Mouse (Mus musculus) adrenal gland, postnatal 4 days (tissue): Measurements from ENCODE around the gene Cep152. TPM values are rescaled to one million over a fixed set of nuclear protein-coding genes. Genes with fewer than 3 reads are reported as not detected.
A peak's percentile ranks its signal among the peaks of the same experiment; 100 is the strongest.

ENCODE experiments used
- DNase-seq, 2 experiments: peaks; one replicate each; pipeline ENCODE4 v3.0.0; 2021 to 2022; ENCODE audit warnings: low spot score in 2 of 2, mixed read lengths in 2 of 2
- long read RNA-seq, 2 experiments: library from polyadenylated mRNA; stranded (forward); transcript quantifications; one replicate each; pipeline ENCODE4 v2.0.0; 2021
- total RNA-seq, 2 experiments: library from RNA; stranded (reverse); gene quantifications; 2 replicates each; pipeline ENCODE4 v1.2.3; 2021

The Cep152 gene
- 1 to 10 TPM; 6.9 to 7.6 TPM for total RNA-seq
- long read RNA-seq, experiment 1, partial matches to known transcripts, result 0 of 3 reads
- long read RNA-seq, experiment 1, other reads (novel, unspliced or antisense), result 3 of 3 reads
- long read RNA-seq, experiment 2, partial matches to known transcripts, result 1 of 5 reads
- long read RNA-seq, experiment 2, other reads (novel, unspliced or antisense), result 4 of 5 reads

DNA sequence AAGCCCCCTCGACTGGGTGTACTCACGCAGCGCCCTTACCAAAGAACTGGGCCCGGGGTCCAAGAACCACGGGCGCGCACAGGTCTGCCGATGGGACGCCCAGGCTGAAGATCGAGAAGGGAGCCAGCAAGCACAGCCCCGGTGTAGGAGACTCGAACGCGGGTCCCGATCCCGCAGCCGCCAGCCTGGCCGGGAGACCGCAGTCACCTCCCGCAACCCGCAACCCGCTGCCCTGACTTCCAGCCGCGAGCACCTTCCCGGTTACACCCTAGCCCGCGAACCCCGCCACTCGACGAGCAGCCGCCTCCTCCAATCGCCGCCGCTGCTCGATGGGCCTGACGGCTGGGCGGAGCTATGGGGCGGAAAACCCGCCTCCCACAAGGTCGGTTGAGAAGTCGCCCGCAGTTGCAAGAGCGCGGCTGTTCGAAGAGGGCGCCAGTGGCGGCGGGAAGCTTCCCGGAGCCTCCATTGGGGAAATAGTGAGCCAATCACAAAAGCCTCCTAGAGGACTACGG is at the start of gene Cep152:
Cep152 (minus strand) TSS at position 277 of the 515 bp plus-strand sequence.
- peak; percentile 88 to 93 for DNase-seq

DNA sequence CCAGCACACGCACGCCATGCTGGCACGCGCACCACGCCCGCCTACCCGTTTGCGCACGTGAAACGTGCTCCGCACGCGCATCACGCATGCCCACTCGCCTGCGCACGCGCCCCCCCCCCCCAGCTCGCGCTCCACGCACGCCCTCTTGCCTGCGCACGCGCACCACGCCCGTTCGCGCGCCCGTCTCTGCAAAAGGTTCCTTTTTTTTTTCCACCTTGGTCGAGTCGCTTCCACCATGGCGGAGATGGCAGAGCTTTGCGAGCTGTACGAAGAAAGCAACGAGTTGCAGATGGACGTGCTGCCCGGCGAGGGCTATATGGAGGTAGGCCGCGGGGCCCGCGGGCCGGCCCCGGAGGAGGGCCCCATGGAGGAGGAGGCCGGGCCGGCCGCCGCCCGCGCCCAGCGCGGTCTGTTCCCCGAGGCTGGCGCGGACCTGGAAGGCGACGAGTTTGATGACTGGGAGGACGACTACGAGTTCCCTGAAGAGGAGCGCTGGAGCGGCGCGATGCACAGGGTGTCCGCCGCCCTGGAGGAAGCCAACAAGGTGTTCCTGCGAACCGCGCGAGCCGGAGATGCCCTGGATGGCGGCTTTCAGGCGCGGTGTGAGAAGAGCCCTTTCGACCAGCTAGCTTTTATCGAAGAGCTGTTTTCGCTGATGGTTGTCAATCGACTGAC is 48.2 kb upstream of the Cep152 start, which contains the start of gene Eid1:
Eid1 (plus strand) TSS at position 139 of the 675 bp plus-strand sequence.
- DNase-seq, result peak; percentile 54 to 68

DNA sequence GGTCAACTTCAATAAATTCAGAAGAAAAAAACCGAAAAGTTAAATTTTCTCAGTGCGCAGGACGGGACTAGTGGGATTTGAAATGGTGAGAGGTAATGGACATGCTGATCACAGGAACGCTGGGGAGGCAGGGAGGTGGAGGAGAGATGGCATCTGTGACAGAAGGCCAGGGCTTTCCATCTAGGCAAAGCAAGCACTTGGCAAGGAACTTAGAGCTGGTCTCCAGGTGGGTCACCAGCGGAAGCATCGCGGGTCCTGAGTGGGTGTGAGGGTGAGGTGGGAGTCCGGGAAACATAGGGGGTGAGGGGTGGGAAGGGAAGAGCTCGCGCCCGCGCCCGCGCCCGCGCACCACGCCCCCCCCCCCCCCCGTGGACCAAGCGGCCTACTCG is 47.6 kb upstream of the Cep152 start:
- DNase-seq, result peak in 1 of 2 experiments; percentile 10

DNA sequence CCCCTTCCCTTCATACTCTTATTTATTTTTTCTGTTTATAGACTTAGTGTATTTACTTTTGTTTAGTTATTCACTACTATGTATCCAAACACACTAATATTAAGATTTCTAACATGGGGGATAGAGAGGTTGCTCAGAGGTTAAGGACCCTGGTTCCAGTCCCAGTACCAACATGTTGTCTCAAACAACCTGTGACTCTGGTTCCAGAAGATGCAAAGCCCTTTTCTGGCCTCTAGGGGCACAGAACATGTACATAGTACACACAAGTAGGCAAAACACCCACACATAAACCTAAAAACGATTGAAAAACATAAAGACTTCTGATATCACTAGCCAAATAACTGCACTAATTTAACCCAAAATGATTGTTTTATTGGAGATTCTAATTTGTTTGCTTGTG is 45.9 kb upstream of the Cep152 start:
- DNase-seq, result no peak

DNA sequence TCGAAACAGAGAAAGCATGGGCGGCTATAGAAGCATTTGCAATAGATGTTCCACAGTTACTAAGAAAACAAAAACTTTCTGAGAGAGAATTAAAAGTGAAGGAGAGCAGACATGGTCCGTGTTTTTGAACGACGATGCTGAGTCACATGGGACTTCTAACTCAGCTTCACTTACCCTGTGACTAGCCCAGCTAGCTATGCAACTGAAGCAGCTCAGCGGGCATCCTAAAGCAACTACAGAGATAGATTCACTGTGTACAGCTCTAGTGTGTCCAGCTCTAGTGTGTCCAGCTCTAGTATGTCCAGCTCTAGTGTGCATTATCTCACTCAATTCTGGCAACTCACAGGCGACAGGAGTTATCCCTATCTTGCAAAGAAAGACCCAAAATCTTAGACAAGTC is 42.8 kb upstream of the Cep152 start:
- DNase-seq, result no peak

DNA sequence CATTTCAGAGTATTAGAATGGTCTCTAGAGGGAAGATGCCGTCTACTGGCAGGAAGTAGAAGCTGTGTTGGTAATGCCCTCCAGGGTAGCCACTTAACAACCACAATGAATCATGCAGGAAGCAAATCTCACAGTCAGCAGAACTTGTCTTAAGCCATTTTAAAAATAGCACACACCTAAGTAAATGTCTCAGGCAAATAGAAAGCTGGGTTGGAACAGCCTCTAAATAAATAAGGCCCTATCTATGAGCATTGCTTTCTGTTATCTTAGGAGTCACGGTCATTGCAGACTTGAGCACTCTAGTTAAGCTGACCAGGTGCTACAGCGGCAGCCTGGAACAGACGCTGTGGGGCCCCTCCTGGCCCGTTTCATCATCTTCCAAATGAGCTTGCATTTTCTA is 42.3 kb upstream of the Cep152 start:
- no peak for DNase-seq

DNA sequence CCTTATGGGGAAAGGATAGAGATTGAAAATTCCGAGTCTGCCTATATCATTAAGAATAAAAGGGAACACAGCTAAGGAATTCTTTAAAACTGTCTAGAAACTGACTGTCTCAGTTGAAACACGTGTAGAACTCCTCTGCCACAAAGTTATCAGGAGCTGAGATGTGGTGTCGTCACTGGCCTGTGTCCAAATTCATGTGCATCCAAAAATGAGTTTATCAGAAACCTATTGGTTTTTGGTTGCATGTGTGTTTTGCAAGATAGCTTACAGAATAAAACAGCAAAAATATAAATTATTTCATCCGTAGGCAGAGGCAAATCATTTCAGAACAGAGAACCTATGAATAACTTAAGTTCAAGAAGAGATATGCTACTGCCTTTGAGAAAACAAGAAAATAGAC is 41.8 kb upstream of the Cep152 start:
- DNase-seq, result no peak

DNA sequence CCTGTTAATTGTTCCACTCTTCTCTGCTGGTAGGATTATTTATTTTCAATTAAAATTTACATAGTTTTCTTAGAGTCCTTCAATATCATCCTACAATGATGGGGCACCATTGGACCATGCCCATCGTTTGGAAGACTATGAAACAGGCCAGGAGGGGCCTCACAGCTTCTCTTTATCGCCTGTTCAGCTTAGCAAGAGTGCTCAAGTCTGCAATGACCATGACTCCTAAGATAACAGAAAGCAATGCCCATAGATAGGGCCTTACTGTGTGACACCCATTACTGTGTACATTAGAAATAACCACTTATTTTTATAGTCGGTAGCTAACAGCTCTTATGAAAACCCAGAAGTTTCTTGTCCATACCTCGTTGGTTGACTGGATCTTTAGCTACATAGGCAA is 41.0 kb upstream of the Cep152 start:
- DNase-seq, result no peak

DNA sequence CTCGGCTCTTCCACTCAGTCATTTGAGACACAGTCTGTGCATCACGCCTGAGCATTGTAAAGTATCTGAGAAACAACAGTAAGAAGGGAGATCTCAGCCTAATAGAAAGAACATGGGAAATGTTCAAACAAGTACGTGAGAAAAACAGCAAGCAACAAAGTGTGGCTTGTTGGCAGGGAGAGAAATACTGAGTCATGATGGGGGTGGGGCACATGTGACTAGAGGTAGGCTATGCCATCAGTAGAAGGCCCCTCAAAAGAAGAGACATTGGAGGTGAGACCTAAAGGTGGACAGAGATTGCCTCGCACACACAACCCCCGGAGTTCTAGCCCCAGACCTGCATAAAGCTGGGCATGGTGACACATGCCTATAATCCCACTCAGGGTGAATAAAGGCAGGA is 40.3 kb upstream of the Cep152 start:
- DNase-seq, result no peak

DNA sequence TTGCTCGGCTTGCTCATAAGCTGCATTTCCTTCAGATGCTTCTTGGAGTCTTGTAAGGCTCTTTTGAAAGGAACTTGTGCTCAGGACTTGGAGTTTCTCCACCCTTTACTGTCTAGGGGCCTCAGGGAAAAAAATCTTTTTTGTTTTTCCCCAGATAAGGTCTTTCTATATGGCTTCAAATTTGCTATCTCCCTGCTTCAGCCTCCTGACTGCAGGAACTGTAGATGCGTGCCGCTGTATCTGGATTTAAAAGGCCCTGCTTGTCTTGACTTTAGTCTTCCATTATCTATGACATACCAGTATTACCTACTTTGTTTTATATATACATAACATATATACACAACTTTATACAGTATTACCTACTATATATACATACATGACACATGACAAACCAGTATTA is 37.6 kb upstream of the Cep152 start:
- DNase-seq, result no peak

DNA sequence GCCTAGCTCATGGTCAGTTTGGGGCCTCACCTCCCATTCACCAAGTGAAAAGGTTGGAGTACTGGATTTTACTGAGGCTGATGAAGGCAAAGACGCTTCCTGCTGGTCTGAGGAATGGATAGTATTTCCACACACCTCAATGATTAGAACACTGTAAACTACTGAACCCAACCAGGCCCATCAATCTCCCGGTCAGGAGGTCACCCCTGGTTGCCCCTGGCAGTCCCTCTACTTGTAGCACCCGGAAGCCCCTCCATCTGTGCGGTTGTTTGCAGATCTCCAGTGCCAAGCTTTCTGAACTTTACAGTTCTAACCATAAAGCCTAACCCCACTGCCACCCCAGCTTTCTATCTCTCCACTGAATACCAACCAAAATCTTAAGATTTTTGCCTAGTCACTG is 36.2 kb upstream of the Cep152 start:
- DNase-seq, result no peak

DNA sequence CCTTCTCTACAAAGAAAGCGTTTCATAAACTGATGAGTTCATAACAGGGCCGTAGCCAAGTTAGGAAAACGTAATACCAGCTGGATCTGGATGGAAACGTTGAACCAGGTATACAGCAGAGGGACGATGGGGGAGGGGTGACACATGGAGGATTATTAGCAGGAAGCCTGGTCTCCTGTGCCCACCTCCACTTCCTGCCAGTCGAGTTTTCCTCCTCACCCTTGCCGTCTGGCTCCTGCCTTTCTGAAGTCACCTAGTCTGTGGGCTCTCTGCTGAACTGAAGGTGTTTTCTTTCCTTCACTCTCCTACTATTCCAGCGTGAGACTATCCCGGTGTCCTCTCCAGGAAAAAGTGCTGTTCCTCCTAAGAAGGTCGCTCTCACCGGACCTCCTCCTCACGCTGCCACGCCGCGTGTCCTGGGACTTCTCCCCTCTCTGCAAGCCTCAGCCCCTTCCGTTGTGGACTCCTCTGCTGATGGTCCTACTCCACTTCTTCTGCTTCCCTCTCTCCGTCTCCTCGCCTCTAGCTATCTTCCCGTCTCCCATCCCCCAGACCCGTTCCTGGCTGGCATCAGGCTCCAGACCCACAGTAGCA is 35.7 kb upstream of the Cep152 start:
- no peak for DNase-seq

DNA sequence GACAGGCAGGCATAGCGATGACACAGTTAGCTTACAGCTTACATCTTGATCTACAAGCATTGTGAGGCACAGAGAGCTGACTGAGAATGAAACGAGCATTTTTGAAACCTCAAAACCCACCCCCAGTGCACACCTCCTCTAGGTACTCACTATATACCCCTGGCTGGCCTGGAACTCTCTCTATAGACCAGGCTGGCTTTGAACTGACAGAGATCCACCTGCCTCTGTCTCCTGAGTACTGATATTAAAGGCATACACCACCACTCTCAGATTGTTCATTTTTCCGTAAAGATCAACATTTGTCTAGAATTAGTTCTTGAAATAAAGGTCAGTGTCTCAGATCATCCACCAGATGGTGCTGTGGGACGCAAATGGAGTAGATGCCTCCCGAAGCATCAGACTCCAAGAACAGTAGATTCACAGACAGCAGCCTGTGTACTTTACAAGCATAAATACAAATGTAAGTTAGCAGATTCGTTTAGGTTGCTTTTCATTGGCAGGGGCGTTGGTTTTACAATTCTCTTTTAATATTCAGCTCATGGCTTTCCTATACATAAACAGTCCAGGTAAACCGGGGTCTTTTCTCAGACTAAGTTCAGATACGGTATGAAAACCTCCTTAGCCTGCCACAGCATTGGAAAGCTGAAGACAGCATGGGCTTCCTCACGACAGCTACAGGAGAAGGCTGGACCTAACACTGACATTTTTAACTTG is 35.1 kb upstream of the Cep152 start:
- peak; percentile 33 to 53 for DNase-seq

DNA sequence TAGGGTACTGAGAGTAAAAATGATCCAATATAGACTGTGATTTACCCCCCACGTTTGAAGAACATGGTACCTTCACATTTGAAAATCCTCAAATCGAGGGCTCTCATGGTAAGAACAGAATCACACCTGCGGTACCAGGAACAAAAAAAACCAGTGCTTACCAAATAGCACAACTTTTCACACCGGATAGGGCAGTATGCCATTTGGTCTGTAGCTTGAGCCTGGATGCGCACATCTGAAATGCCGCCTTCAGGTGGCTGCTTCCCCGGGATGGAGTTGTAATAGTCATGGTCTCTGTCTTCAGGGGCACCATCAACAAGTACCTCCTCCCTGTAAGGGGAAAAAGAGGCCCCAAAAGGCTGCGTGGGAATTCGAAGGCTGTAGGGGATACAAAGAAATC is 30.5 kb upstream of the Cep152 start:
- no peak for DNase-seq

DNA sequence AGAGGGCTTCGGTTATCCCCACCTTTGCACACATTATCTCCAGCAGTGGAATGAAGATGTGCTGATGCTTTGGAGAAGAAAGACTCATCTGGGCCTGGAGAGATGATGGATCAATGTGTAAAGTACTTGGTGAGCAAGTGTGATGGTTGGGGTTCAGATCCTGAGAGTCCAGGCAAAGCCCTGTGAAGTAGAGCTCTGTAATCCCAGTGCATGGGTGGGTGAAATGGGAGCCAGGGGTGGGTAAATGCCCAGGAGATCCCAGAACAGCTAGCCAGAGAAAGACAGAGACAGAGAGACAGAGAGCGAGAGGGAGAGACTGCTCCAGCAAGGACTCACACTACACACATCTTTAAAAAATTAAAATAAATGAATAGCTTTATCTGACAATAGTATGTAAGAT is 28.4 kb upstream of the Cep152 start:
- DNase-seq, result no peak

DNA sequence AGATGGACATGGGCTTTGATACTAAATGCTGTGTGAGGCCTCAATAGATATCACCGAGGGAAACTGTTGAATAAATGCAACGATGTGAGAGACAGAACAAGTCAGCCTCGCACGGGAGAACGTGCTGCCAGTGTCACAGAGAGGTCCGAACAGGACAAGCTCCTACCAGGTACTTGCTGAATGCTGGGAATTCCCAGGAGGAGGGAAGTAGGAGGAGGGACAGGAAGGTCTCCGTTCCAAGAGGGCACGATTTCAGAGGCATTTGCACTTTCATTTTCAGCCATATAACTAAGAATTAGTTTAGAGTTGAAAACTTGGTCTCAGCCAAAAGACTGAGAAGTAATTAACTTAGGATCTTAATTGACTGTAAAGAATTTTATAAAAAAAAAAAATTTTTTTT is 26.6 kb upstream of the Cep152 start:
- no peak for DNase-seq

DNA sequence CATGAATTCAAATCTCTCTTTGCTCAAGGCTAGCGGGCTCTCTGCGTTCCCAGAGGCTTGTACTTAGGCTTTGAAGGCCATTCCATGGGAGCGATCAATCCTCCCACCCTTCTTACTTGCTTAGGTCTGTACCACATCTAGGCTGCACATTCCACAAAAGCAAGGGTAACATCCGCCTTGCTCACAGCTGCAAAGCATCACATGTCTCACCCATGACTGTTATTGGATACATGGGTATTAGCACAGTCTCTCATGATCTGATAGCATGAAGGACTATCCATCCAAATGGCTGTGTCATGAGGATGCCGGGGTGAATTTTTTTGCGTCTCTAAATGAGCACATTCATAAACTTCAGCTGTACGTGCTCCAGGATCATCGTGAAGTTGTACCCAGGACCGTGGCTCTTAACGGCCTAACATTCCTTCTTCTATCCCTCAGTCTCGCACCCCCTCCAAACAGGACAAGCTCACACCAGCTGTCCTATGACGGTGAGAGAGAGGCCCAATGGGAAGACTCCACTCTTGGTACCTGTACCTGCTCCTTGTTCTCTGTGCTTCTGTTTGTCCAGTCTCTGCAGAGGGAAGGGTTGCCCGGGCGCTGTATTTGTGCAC is 25.9 kb upstream of the Cep152 start:
- no peak for DNase-seq

DNA sequence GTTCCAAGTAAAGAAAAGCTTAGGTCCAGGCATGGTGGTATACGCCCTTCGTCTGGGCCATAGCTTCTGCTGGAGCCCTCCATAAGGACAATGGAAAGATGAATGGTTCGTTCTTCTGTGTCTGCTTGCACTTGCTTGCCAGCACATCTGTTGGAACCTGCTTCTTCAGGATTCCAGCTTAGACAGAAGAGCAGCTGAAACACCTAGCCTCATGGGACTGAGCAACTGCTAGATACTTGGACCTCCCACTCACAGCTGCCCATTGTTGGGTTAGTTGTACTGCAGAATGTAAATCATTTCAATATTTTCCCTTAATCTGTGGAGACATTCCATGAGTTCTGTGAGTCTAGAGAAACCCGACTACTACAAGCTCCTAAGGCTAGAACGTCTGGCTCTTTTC is 25.1 kb upstream of the Cep152 start:
- DNase-seq, result no peak

DNA sequence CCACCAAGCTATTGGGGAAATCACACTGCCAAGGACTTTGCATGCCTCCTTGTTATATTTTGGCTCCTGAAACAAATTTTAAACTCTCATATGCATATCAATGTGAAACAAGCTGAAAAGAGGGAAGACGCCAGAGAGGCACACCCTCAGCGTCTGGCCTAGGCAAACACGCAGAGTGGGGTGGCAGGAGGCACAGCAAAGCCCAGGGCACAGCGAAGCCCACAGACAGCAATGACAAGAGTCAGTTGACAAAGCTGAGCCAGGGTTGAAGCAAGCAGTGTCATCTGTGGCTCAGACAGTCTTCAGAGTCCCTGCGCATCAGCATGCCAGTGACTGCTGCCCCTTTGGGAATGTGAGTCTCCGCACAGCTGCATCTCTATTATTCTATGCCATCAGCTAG is 20.0 kb upstream of the Cep152 start:
- DNase-seq, result no peak

DNA sequence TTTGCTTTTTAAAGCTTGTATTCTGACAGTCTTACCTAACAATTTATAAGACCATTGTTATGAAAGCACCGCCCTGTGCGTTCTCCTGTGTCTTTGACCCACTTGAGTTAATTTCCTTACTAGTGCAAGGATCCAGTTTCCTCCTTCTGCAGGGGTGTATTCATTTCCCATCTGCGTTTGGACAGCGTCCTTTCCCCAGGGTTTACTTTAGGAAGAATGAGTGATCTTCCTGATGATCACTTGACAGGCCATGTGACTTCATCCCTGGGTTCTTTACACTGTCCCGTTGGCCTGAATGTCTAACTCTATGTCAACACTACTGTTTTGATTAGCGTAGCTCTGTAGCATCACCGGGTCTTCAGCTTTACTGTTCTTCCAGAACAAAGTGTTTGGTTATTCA is 12.4 kb upstream of the Cep152 start:
- DNase-seq, result no peak

DNA sequence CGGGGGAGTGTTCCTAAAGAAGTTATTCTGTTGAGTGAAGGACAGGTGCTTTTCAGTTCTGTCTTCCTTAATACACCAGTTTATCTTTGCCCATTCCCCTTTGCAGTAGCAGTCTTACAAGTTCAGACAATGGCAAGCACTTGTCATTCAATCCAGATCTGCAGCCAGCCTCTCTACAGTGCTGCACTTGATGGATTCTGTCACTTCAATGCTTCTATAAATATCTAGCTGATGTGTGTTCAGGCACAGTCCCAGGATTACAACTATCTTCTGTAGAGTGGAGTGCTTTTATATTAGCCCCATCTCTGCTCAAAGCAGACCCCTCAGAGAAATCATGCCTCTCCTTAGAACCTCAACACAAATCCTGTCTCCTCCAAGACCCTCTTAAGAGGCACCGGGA is 5.1 kb upstream of the Cep152 start:
- no peak for DNase-seq

DNA sequence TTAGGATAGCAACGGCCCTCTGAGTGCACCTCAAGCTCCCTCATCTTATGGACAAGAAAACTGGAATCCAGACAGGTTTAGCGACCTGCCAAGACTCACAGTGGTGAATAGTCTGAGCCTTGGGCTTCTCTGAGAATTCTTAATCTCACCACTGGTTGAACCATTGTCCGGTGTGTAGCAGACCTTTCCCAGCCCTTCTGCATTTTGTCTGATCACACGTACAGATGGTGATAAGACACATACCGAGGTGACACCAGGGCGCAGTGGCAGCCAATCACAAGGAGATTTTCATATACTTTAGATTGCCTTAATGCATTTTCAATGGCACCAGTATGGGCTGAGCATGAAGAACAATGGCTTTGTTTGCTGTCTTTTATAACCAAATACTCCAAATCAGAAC is 3.6 kb upstream of the Cep152 start:
- no peak for DNase-seq
